Mouse (Mus musculus): ENCODE data around the gene Olfr543. TPM values are rescaled to one million over a fixed set of nuclear protein-coding genes. Genes with fewer than 3 reads are reported as not detected.
A peak's percentile ranks its signal among the peaks of the same experiment; 100 is the strongest.

Olfr543 gene
- polyA plus RNA-seq, 1 experiment, result not detected

DNA sequence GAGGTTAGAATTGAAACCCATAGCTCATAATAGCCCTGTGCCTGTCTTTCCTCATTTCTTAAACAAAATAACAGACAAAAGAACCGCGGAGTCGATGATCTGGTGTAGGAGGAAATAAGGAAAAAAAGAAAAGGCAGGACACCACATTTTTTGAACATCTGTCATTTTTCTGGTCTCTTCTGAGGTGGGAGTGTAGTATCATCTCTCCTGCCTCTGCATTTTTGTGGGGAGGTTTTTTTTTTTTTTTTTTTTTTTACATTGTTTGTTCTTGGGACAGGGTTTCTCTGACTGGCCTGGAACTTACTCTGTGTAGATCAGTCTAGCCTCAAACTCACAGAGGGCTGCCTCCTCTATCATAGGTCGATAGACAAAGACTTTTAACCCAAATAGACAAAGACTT lies 39.0 kb downstream of the Olfr543 start:
- Histone ChIP-seq H3K27ac (ENCODE audit: insufficient read depth, low read depth, low read length) (no peak overlapping the region), H3K4me3 (ENCODE audit: insufficient read depth, low read depth, low read length) (peak overlapping the region; percentile 72; the same call in 1 of the 2 replicates)

DNA sequence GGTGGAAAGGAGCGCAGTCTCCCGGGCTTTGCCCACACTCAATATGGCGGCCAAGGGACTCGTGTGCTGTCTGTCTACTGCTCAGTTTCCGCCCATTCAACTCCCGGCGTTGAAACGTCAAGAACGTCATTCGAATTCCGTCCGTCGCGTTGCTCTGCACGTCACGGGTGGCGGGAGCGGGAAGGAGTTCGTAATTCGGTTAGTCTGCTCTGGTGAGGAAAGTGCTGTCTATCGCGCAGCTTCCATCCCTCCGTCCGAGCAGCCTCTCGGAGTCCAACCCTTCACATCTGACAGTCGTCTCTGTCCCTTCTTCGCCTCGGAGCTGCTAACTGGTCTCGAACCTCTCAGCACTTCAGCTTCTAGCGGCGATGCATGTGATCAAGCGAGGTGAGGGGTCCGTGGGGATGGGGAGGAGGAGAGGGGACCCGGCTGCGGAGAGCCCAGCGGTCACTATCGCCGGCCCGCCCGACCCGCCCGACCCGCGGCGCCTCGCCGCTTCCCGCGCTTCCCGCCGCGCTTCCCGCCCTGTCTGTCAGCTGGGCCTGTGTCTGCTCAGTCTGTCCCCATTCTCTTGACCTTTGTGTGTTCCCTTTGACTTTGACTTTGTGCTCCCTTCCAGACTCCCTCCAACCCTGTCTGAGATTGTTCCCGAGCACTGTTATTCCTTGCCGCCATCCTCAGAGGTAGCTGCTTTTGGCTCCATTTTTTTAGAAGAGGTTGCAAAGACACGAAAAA lies 39.7 kb downstream of the Olfr543 start, which contains the start of gene Rrm1:
Rrm1 (plus strand) TSS at position 39 of the 735 bp plus-strand sequence.
- Histone ChIP-seq H3K27me3 (replicated peaks; ENCODE audit: control insufficient read depth, insufficient read depth, low read length) (no peaks in the 10 kb centered on the region), H3K36me3 (ENCODE audit: control insufficient read depth, insufficient read depth, low read length) (no peaks in the 10 kb centered on the region; the same call in 1 of the 2 replicates), H3K27ac (ENCODE audit: insufficient read depth, low read depth, low read length) (no peak within 1 kb of the TSS), H3K4me1 (ENCODE audit: control insufficient read depth, insufficient read depth, low read length) (no peaks in the 10 kb centered on the region), H3K4me3 (ENCODE audit: insufficient read depth, low read depth, low read length) (peak within 1 kb of the TSS; percentile 72)
- 1% methylated on average over 56 of the region's 56 CpGs for WGBS
- DNase-seq, result peak; percentile 97
- TF ChIP-seq CTCF (conservative IDR thresholded peaks at IDR 0.05; ENCODE audit: insufficient read depth, insufficient read length, low read depth, low read length) (no peak), POLR2A (IDR thresholded peaks at IDR 0.05; ENCODE audit: low read depth, low read length) (no peak)

More for the DNA sequence above, 39.0 kb downstream of the Olfr543 start:
- Histone ChIP-seq H3K36me3 (ENCODE audit: control insufficient read depth, insufficient read depth, low read length) (no peaks in the 10 kb centered on the region; the same call in 1 of the 2 replicates), H3K27me3 (replicated peaks; ENCODE audit: control insufficient read depth, insufficient read depth, low read length) (no peaks in the 10 kb centered on the region), H3K4me1 (ENCODE audit: control insufficient read depth, insufficient read depth, low read length) (no peaks in the 10 kb centered on the region)
- no peak for TF ChIP-seq POLR2A (IDR thresholded peaks at IDR 0.05; ENCODE audit: low read depth, low read length)
- no peak for TF ChIP-seq CTCF (conservative IDR thresholded peaks at IDR 0.05; ENCODE audit: insufficient read depth, insufficient read length, low read depth, low read length)
- WGBS, result 5% methylated on average over 4 of the region's 4 CpGs
- no peak for DNase-seq

DNA sequence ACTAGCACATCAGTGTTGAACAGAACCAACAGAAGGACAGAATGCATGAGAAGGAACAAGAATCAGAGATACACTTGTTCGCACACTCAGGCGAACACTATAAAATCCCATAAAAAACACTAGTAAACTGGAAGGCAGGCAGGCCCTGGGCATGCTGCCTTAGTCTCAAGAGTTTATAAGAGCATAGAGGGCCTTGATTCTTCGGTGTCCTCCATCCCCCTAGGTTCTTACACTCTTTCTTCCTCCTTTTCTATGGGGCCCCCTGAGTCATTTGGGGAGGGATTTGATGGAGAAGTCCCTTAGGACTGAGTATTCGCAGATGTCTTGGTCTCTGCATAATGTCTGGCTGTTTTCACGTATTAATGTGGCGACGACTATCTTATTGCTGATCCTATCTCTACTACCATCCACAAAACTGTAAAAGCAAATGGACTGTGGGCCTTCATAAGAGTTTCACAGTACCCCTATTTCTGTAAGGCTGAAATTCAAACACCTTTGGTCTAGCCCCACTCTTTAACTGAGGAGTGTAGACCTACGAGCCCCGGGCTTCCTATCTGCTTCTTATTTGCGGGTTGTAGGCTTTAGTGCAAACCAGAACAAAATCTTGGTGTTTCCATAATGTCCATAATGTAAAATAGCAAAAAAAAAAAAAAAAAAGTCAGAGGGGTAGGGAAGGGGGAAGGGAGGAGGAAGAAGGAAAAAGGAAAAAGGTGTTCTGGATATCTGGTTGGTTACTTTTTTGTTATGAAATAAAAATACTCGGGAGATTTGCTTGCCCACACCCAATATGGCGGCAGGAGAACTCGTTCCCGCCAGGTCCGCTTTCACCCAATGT lies 40.4 kb downstream of the Olfr543 start:
- peak; percentile 3 for DNase-seq
- no peak overlapping the region; the same call in 1 of the 2 replicates for H3K4me3 ChIP-seq (ENCODE audit: insufficient read depth, low read depth, low read length)
- H3K36me3 ChIP-seq (ENCODE audit: control insufficient read depth, insufficient read depth, low read length), result no peaks in the 10 kb centered on the region
- no peaks in the 10 kb centered on the region for H3K4me1 ChIP-seq (ENCODE audit: control insufficient read depth, insufficient read depth, low read length)
- H3K27ac ChIP-seq (ENCODE audit: insufficient read depth, low read depth, low read length), result no peak overlapping the region
- no peaks in the 10 kb centered on the region for H3K27me3 ChIP-seq (replicated peaks; ENCODE audit: control insufficient read depth, insufficient read depth, low read length)
- WGBS, result 57% methylated on average over 15 of the region's 15 CpGs
- TF ChIP-seq CTCF (conservative IDR thresholded peaks at IDR 0.05; ENCODE audit: insufficient read depth, insufficient read length, low read depth, low read length), result no peak
- no peak for TF ChIP-seq POLR2A (IDR thresholded peaks at IDR 0.05; ENCODE audit: low read depth, low read length)

DNA sequence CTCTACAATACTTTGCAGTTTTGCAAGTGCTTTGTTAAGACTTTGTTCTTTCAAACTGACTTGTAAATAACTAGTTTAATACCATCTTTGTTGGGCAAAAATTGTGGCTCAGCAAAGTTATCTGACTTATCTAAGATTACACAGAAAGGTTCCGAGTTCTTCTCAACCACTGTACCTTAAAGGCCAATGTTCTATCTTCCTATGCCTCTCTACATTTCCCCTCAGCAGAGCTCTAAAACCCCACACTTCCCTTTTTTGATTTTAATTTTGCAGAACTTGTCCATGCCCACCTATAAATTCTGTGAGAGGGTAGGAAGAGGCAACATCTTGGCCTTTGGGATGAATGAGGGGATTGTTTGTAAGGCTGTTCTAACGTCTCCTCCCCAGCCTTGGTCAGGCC lies 47.1 kb downstream of the Olfr543 start:
- H3K36me3 ChIP-seq (ENCODE audit: control insufficient read depth, insufficient read depth, low read length), result no peaks in the 10 kb centered on the region
- H3K27me3 ChIP-seq (replicated peaks; ENCODE audit: control insufficient read depth, insufficient read depth, low read length), result no peaks in the 10 kb centered on the region
- 86% methylated on average over 2 of the region's 2 CpGs for WGBS
- no peak overlapping the region for H3K4me3 ChIP-seq (ENCODE audit: insufficient read depth, low read depth, low read length)
- no peak overlapping the region for H3K27ac ChIP-seq (ENCODE audit: insufficient read depth, low read depth, low read length)
- TF ChIP-seq CTCF (conservative IDR thresholded peaks at IDR 0.05; ENCODE audit: insufficient read depth, insufficient read length, low read depth, low read length), result no peak
- TF ChIP-seq POLR2A (IDR thresholded peaks at IDR 0.05; ENCODE audit: low read depth, low read length), result no peak
- DNase-seq, result no peak
- H3K4me1 ChIP-seq (ENCODE audit: control insufficient read depth, insufficient read depth, low read length), result no peaks in the 10 kb centered on the region

Other genes with a start within 250 kb of the Olfr543 start
- gene Rhog, start 225.6 kb downstream of the Olfr543 start, polyA plus RNA-seq (2012; rRNA removed), result 39.2 and 52.3 TPM in 2 replicates
- 33.6 and 37.0 TPM in 2 replicates for gene Stim1, start 213.9 kb downstream of the Olfr543 start, polyA plus RNA-seq (2012; rRNA removed)
- gene Rrm1, start 40.0 kb downstream of the Olfr543 start, polyA plus RNA-seq (2012; rRNA removed), result 5.2 and 6.3 TPM in 2 replicates
- gene Olfr544, start 6.6 kb upstream of the Olfr543 start, polyA plus RNA-seq (2012; rRNA removed), result not detected in 2 replicates
- not detected in 2 replicates for gene Olfr545, start 17.9 kb upstream of the Olfr543 start, polyA plus RNA-seq (2012; rRNA removed)
- not detected in 2 replicates for gene Olfr547, start 53.1 kb upstream of the Olfr543 start, polyA plus RNA-seq (2012; rRNA removed)
- not detected in 2 replicates for gene Olfr548-ps1, start 59.2 kb upstream of the Olfr543 start, polyA plus RNA-seq (2012; rRNA removed)
- gene Olfr549, start 68.2 kb upstream of the Olfr543 start, polyA plus RNA-seq (2012; rRNA removed), result not detected in 2 replicates
- 3.7 and 4.5 TPM in 2 replicates for gene Trim21, start 83.8 kb upstream of the Olfr543 start, polyA plus RNA-seq (2012; rRNA removed)
- gene Olfr550, start 89.8 kb upstream of the Olfr543 start, polyA plus RNA-seq (2012; rRNA removed), result not detected in 2 replicates
- gene Olfr551, start 110.2 kb upstream of the Olfr543 start, polyA plus RNA-seq (2012; rRNA removed), result not detected in 2 replicates
- gene Olfr552, start 116.1 kb upstream of the Olfr543 start, polyA plus RNA-seq (2012; rRNA removed), result not detected in 2 replicates
- gene Olfr553, start 136.5 kb upstream of the Olfr543 start, polyA plus RNA-seq (2012; rRNA removed), result not detected in 2 replicates
- gene Olfr554, start 156.8 kb upstream of the Olfr543 start, polyA plus RNA-seq (2012; rRNA removed), result not detected in 2 replicates
- gene Olfr555, start 177.1 kb upstream of the Olfr543 start, polyA plus RNA-seq (2012; rRNA removed), result not detected in 2 replicates
- not detected in 2 replicates for gene Olfr556, start 183.2 kb upstream of the Olfr543 start, polyA plus RNA-seq (2012; rRNA removed)
- 9.7 and 11.7 TPM in 2 replicates for gene Trim68, start 205.6 kb upstream of the Olfr543 start, polyA plus RNA-seq (2012; rRNA removed)
- gene Olfr557, start 214.2 kb upstream of the Olfr543 start, polyA plus RNA-seq (2012; rRNA removed), result not detected in 2 replicates
- 1.9 and 2.6 TPM in 2 replicates for gene Olfr558, start 220.5 kb upstream of the Olfr543 start, polyA plus RNA-seq (2012; rRNA removed)
- not detected in 2 replicates for gene Olfr33, start 237.4 kb upstream of the Olfr543 start, polyA plus RNA-seq (2012; rRNA removed)
- not detected in 2 replicates for gene Olfr559, start 245.8 kb upstream of the Olfr543 start, polyA plus RNA-seq (2012; rRNA removed)

Measured in kidney, adult 2 months (tissue).